23 mouse cellular contexts compared by ENCODE assay signal in the genomic region with DNA sequence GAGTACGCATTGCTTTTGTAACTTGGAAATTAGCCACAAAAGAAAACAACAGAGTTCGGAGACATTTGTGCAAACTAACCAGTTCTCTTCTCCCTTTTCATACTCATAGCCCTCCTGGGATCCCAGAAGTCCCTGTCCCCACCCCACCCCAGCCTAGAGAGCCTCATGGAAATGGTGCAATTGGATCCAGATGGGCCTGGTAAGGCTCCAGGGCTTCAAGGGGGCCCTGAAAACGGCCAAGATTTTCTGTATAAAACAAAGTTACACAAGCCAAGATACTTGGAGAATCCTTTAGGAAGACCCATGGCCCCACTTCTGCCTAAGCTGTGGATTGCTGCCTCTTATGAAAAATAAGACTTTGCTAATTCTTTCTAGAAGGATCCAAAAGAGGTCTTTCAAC. TPM values are rescaled to one million over a fixed set of nuclear protein-coding genes. Genes with fewer than 3 reads are reported as not detected.
DNase-seq lines count a peak whose midpoint lies in the region; ATAC-seq and TF ChIP-seq lines count a peak whose summit lies in the region.
"Had no signal": no experiment of that assay in that cellular context is flagged by ENCODE, and none has a peak within 500 bp of the region (broad histone marks: within the 10 kb centered on the region; RNA-seq: fewer than 3 reads in every experiment).

No protein-coding gene starts in this region.

- intact Hi-C loops in heart, postnatal 14 days (cut with DNase I): no loop called here

- no peak for TF ChIP-seq CTCF in lung, adult 2 months (IDR thresholded peaks at IDR 0.05; ENCODE audit: insufficient read depth, low read length)

- 67% methylated on average over 3 of the region's 3 CpGs for WGBS in embryonic facial prominence, embryonic 10.5 days
- 43% methylated on average over 3 of the region's 3 CpGs for WGBS in embryonic facial prominence, embryonic 14.5 days
- WGBS in limb, embryonic 15.5 days: 40% methylated on average over 3 of the region's 3 CpGs
- 73% methylated on average over 3 of the region's 3 CpGs for WGBS in lung, adult 2 months

- no peak overlapping the region for H3K9ac ChIP-seq in embryonic facial prominence, embryonic 14.5 days (ENCODE audit: low read depth, low read length)
- H3K9ac ChIP-seq in limb, embryonic 15.5 days: no peak overlapping the region
- H3K9ac ChIP-seq: hindbrain, embryonic 13.5 days; intestine, embryonic 15.5 days; liver, embryonic 14.5 days; neural tube, embryonic 13.5 days had no signal

- no peak overlapping the region for H3K4me3 ChIP-seq in embryonic facial prominence, embryonic 10.5 days
- no peak overlapping the region for H3K4me3 ChIP-seq in embryonic facial prominence, embryonic 14.5 days (ENCODE audit: low read depth, low read length)
- H3K4me3 ChIP-seq in limb, embryonic 15.5 days: no peak overlapping the region
- no peak overlapping the region for H3K4me3 ChIP-seq in lung, adult 2 months (replicated peaks; ENCODE audit: extremely low read depth, low read depth, low read length)
- H3K4me3 ChIP-seq: hindbrain, embryonic 13.5 days; intestine, embryonic 15.5 days; layer of hippocampus, adult 2 months; neural tube, embryonic 13.5 days had no signal

- peak overlapping the region; percentile 35; the same call in 1 of the 2 replicates for H3K27ac ChIP-seq in embryonic facial prominence, embryonic 10.5 days (replicated peaks)
- H3K27ac ChIP-seq in embryonic facial prominence, embryonic 14.5 days (replicated peaks; ENCODE audit: low read depth, low read length): peak overlapping the region; percentile 22
- H3K27ac ChIP-seq in limb, embryonic 15.5 days: peak overlapping the region; percentile 80
- H3K27ac ChIP-seq: hindbrain, embryonic 13.5 days; intestine, embryonic 15.5 days; layer of hippocampus, adult 2 months; liver, embryonic 14.5 days; neural tube, embryonic 13.5 days had no signal

- H3K4me2 ChIP-seq in embryonic facial prominence, embryonic 14.5 days (ENCODE audit: low read depth, low read length): no peak overlapping the region
- H3K4me2 ChIP-seq in limb, embryonic 15.5 days: no peak overlapping the region
- H3K4me2 ChIP-seq: hindbrain, embryonic 13.5 days; intestine, embryonic 15.5 days; neural tube, embryonic 13.5 days had no signal

- H3K9me3 ChIP-seq in embryonic facial prominence, embryonic 10.5 days: no peaks in the 10 kb centered on the region
- H3K9me3 ChIP-seq in embryonic facial prominence, embryonic 14.5 days (ENCODE audit: control insufficient read depth, low read length): no peaks in the 10 kb centered on the region
- H3K9me3 ChIP-seq in limb, embryonic 15.5 days: no peaks in the 10 kb centered on the region
- H3K9me3 ChIP-seq: hindbrain, embryonic 13.5 days; intestine, embryonic 15.5 days; neural tube, embryonic 13.5 days had no signal

- TF ChIP-seq POLR2A in lung, adult 2 months (IDR thresholded peaks at IDR 0.05; ENCODE audit: borderline replicate concordance, extremely low read depth, low read depth, low read length): no peak

- no peaks in the 10 kb centered on the region for H3K27me3 ChIP-seq in embryonic facial prominence, embryonic 10.5 days (replicated peaks; ENCODE audit: low read depth, poor library complexity, severe bottlenecking)
- no peaks in the 10 kb centered on the region for H3K27me3 ChIP-seq in embryonic facial prominence, embryonic 14.5 days (replicated peaks; ENCODE audit: control insufficient read depth, insufficient read depth, low read length)
- no peaks in the 10 kb centered on the region for H3K27me3 ChIP-seq in limb, embryonic 15.5 days
- H3K27me3 ChIP-seq: intestine, embryonic 15.5 days; neural tube, embryonic 13.5 days had no signal

- ATAC-seq in embryonic facial prominence, embryonic 14.5 days (ENCODE audit: low read depth): no peak
- ATAC-seq in limb, embryonic 15.5 days (ENCODE audit: insufficient number of reproducible peaks, low FRiP score, low TSS enrichment, low read depth): no peak
- ATAC-seq: forebrain, embryonic 14.5 days; intestine, embryonic 15.5 days; lung, postnatal 0 days had no signal

- H3K4me1 ChIP-seq in embryonic facial prominence, embryonic 10.5 days: peaks cover 5% of the 10 kb centered on the region; the same call in 1 of the 2 replicates
- no peaks in the 10 kb centered on the region for H3K4me1 ChIP-seq in embryonic facial prominence, embryonic 14.5 days (ENCODE audit: control insufficient read depth, insufficient read depth, low read length)
- peaks cover 15% of the 10 kb centered on the region for H3K4me1 ChIP-seq in limb, embryonic 15.5 days
- no peaks in the 10 kb centered on the region for H3K4me1 ChIP-seq in lung, adult 2 months (ENCODE audit: control insufficient read depth, insufficient read depth, low read length)
- H3K4me1 ChIP-seq: hindbrain, embryonic 13.5 days; intestine, embryonic 15.5 days; neural tube, embryonic 13.5 days had no signal

- peak; percentile 39 to 52 for DNase-seq in heart, postnatal 14 days
- no peak for DNase-seq in heart, adult 8-10 months (ENCODE audit: low spot score)
- DNase-seq in embryonic facial prominence, embryonic 10.5 days (ENCODE audit: low spot score): no peak
- peak; percentile 75 for DNase-seq in embryonic facial prominence, embryonic 14.5 days (ENCODE audit: low spot score)
- DNase-seq in lung, postnatal 36 days: no peak
- DNase-seq in lung, adult 2 months: no peak
- DNase-seq: adrenal gland, adult 2 months; cerebellum, adult 18-20 months; kidney, postnatal 10 days; right cerebral cortex, postnatal 14 days had no signal

- no peaks in the 10 kb centered on the region for H3K36me3 ChIP-seq in embryonic facial prominence, embryonic 10.5 days (replicated peaks)
- no peaks in the 10 kb centered on the region for H3K36me3 ChIP-seq in embryonic facial prominence, embryonic 14.5 days (ENCODE audit: control insufficient read depth, insufficient read depth, low read length)
- no peaks in the 10 kb centered on the region for H3K36me3 ChIP-seq in limb, embryonic 15.5 days
- H3K36me3 ChIP-seq: hindbrain, embryonic 13.5 days; intestine, embryonic 15.5 days; neural tube, embryonic 13.5 days had no signal

RNA-seq across cellular contexts. Expression of gene Slc22a20, which starts 8.2 kb away (rescaled TPM):
- total RNA-seq in heart, postnatal 14 days (2021): not detected
- not detected for total RNA-seq in heart, adult 8-10 months (2022)
- not detected in 2 replicates for polyA plus RNA-seq in embryonic facial prominence, embryonic 10.5 days (2016; fragmentation: Nextera tagmentation; extraction: Ambion mirVana)
- polyA plus RNA-seq in embryonic facial prominence, embryonic 14.5 days (2014; fragmentation: Nextera tagmentation; extraction: Ambion mirVana): not detected in 2 replicates
- polyA plus RNA-seq in limb, embryonic 15.5 days (2015; fragmentation: Nextera tagmentation; extraction: Ambion mirVana): not detected in 2 replicates
- not detected in 2 replicates for polyA plus RNA-seq in lung, adult 2 months (2012; rRNA removed)
- total RNA-seq: adrenal gland, adult 2 months; common myeloid progenitor, adult 5-6 weeks; layer of hippocampus, adult 2 months; MEL had no signal
- polyA plus RNA-seq: adrenal gland, adult 2 months; forebrain, embryonic 14.5 days; heart, embryonic 14.5 days; hindbrain, embryonic 13.5 days; intestine, embryonic 15.5 days; limb, embryonic 11.5 days; lung, postnatal 0 days; neural tube, embryonic 13.5 days; stomach, embryonic 16.5 days had no signal

RNA-seq across cellular contexts. Expression of gene Pola2, which starts 13.7 kb away (rescaled TPM):
- 10 to 100 TPM; 12.3 to 14.2 TPM for total RNA-seq in heart, postnatal 14 days (2021)
- total RNA-seq in heart, adult 8-10 months (2022): 10 to 100 TPM in 2 of 4 experiments, 1 to 10 TPM in 2; 7.8 to 13.5 (median 9.3) TPM
- polyA plus RNA-seq in embryonic facial prominence, embryonic 10.5 days (2016; fragmentation: Nextera tagmentation; extraction: Ambion mirVana): 119 and 120 TPM in 2 replicates
- 59.1 and 65.2 TPM in 2 replicates for polyA plus RNA-seq in embryonic facial prominence, embryonic 14.5 days (2014; fragmentation: Nextera tagmentation; extraction: Ambion mirVana)
- 56.9 and 61.0 TPM in 2 replicates for polyA plus RNA-seq in limb, embryonic 15.5 days (2015; fragmentation: Nextera tagmentation; extraction: Ambion mirVana)
- polyA plus RNA-seq in lung, adult 2 months (2012; rRNA removed): 30.5 and 32.7 TPM in 2 replicates

RNA-seq across cellular contexts. Expression of gene Capn1, which starts 38.0 kb away (rescaled TPM):
- total RNA-seq in heart, postnatal 14 days (2021): 10 to 100 TPM; 31.7 to 36.8 TPM
- total RNA-seq in heart, adult 8-10 months (2022): 10 to 100 TPM; 28.2 to 43.0 (median 35.8) TPM
- polyA plus RNA-seq in embryonic facial prominence, embryonic 10.5 days (2016; fragmentation: Nextera tagmentation; extraction: Ambion mirVana): 2.9 and 3.2 TPM in 2 replicates
- 16.8 and 19.0 TPM in 2 replicates for polyA plus RNA-seq in embryonic facial prominence, embryonic 14.5 days (2014; fragmentation: Nextera tagmentation; extraction: Ambion mirVana)
- polyA plus RNA-seq in limb, embryonic 15.5 days (2015; fragmentation: Nextera tagmentation; extraction: Ambion mirVana): 21.1 and 26.0 TPM in 2 replicates
- 55.6 and 68.9 TPM in 2 replicates for polyA plus RNA-seq in lung, adult 2 months (2012; rRNA removed)

RNA-seq across cellular contexts. Expression of gene Cdc42ep2, which starts 53.1 kb away (rescaled TPM):
- 10 to 100 TPM in 1 of 2 experiments, 1 to 10 TPM in 1; 9.9 to 12.0 TPM for total RNA-seq in heart, postnatal 14 days (2021)
- total RNA-seq in heart, adult 8-10 months (2022): 1 to 10 TPM; 6.0 to 9.7 (median 8.9) TPM
- polyA plus RNA-seq in embryonic facial prominence, embryonic 10.5 days (2016; fragmentation: Nextera tagmentation; extraction: Ambion mirVana): 1.5 and 2.2 TPM in 2 replicates
- polyA plus RNA-seq in embryonic facial prominence, embryonic 14.5 days (2014; fragmentation: Nextera tagmentation; extraction: Ambion mirVana): 14.0 and 16.2 TPM in 2 replicates
- 9.2 and 12.6 TPM in 2 replicates for polyA plus RNA-seq in limb, embryonic 15.5 days (2015; fragmentation: Nextera tagmentation; extraction: Ambion mirVana)
- polyA plus RNA-seq in lung, adult 2 months (2012; rRNA removed): 22.2 and 24.1 TPM in 2 replicates
- total RNA-seq: common myeloid progenitor, adult 5-6 weeks had no signal

Comparison
In these comparisons a context has a peak if more than half of its experiments do, and no peak if none do; other contexts are left out.
1. DNase-seq: peak in heart, postnatal 14 days (2 of 2) and embryonic facial prominence, embryonic 14.5 days (single experiment); none in heart, adult 8-10 months (single experiment), embryonic facial prominence, embryonic 10.5 days (single experiment), lung, postnatal 36 days (single experiment) and lung, adult 2 months (single experiment).
2. H3K27ac ChIP-seq: peak in every context shown above with its lines; median percentile 80 in limb, embryonic 15.5 days; 35 in embryonic facial prominence, embryonic 10.5 days; 22 in embryonic facial prominence, embryonic 14.5 days.